Mouse (Mus musculus) c-Kit-positive CD71-negative TER-119-negative erythroid progenitor cells, embryonic 14.5 days (primary cell): ENCODE data around the gene Rilpl1.

ENCODE experiments used
- DNase-seq: peaks from one replicate; pipeline ENCODE4 v3.0.0-alpha.2; 2013; ENCODE audit warnings: low read depth

The Rilpl1 gene

GRCm38 (mm10) chr5:124452494-124453228, 78.5 kb downstream of the Rilpl1 start:
- no peak for DNase-seq

GRCm38 (mm10) chr5:124450641-124451340, 80.4 kb downstream of the Rilpl1 start:
- DNase-seq: no peak

GRCm38 (mm10) chr5:124450051-124450450, 81.1 kb downstream of the Rilpl1 start:
- DNase-seq: no peak

GRCm38 (mm10) chr5:124449494-124449893, 81.7 kb downstream of the Rilpl1 start:
- DNase-seq: no peak

- peak; percentile 68 for DNase-seq
Observed at GRCm38 (mm10) chr5:124446301-124446881, 84.8 kb downstream of the Rilpl1 start.

GRCm38 (mm10) chr5:124445621-124446293, 85.4 kb downstream of the Rilpl1 start:
- DNase-seq: no peak

- no peak for DNase-seq
Observed at GRCm38 (mm10) chr5:124444661-124445561, 86.3 kb downstream of the Rilpl1 start.

GRCm38 (mm10) chr5:124444208-124444607, 87.0 kb downstream of the Rilpl1 start:
- no peak for DNase-seq
